Mouse (Mus musculus): ENCODE measurements around the gene Tbx21. TPM values are rescaled to one million over a fixed set of nuclear protein-coding genes. Genes with fewer than 3 reads are reported as not detected.

Gene Tbx21
- total RNA-seq, 2 experiments from 2014 or later: 0.17 to 0.32 TPM

DNA sequence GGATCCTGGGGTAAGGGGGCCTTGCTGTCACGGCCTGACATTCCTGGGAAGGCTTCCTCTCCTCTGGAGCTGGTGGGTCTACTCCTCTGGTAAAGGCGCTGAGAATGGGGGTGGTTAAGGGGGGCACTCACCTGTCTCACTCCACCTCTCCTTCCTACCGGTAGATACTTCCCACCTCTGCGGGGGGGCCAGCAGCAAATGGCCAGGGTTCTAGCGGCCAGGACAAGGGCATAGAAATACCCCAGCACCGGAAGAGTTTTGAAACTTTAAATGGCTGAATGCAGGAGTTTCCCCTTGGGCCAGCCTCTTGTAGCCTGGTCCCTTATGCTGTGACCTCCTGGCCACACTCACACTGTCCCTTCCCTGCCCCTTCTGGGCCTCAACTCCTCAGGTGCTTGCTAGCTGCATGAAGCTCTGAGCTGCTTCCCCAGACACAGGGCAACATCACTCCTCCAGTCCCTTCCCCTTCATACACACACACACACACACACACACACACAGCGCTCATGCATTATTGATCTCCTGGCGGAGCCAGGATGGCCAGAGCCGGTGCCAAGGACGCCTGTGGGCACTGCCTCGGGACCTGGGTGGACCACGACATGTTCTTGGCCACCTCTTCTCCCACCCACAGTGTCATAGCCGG lies 64.1 kb downstream of the Tbx21 start:
- no peak for DNase-seq (ENCODE audit: low spot score in 2 of 2)
- intact Hi-C loops (cut with DNase I): no loop called here

GRCm38 (mm10) chr11:97050216-97050943 lies 64.8 kb downstream of the Tbx21 start, which contains the start of gene Osbpl7:
TSS of gene Osbpl7 (plus strand) at chr11:97050628.
- DNase-seq (ENCODE audit: low spot score in 2 of 2): peak; percentile 72 to 73
- intact Hi-C loops (cut with DNase I): no loop called here

DNA sequence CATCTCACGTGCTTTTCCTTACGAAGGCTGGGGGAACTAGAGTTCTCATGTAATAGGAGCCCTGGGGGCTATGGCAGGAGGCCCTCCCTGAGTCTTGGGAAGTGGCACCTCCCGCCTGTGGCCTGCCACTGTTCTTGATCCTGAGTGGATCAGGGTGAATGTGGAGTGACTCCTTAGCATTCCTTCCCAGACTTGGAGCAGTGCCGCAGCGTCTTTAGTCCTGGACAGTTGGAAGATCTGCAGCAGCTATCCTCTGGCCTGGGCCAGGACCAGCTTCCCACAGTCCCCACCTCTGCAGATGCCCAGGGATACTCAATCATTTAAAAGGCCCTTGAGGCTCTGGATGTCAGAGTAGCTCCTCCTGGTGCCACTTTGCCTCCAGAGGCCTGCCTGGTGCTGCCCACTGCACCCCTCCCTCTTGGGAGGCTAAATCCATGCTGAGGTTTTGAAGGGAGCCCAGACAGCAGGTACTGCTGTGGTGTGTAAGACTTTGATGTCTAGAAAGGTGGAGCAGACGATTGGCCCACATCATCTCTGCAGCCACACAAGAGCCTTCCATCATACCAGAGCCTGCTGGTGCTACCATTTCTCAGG lies 65.5 kb downstream of the Tbx21 start:
- DNase-seq (ENCODE audit: low spot score in 2 of 2): no peak
- intact Hi-C loops (cut with DNase I): no loop called here

GRCm38 (mm10) chr11:97048090-97048650 lies 67.0 kb downstream of the Tbx21 start:
- intact Hi-C loops (cut with DNase I): no loop called here
- no peak for DNase-seq (ENCODE audit: low spot score in 2 of 2)

Small RNA genes within 50 kb of the gene (microRNA-seq; reads per million reads assigned to microRNA genes)
- gene Mir7235: not detected
- 1.3 reads per million for gene Mir8103

Other genes with a start within 250 kb of the Tbx21 start
- gene Cdk5rap3, start 198.8 kb downstream of the Tbx21 start, total RNA-seq (2021): 10 to 100 TPM; 30.3 to 31.5 TPM
- gene Prr15l, start 187.2 kb downstream of the Tbx21 start, total RNA-seq (2021): not detected
- gene Pnpo, start 171.3 kb downstream of the Tbx21 start, total RNA-seq (2021): 10 to 100 TPM; 36.1 to 43.1 TPM
- 10 to 100 TPM; 13.1 to 14.5 TPM for gene Sp2, start 132.4 kb downstream of the Tbx21 start, total RNA-seq (2021)
- 1 to 10 TPM; 2.2 to 2.5 TPM for gene Sp6, start 101.9 kb downstream of the Tbx21 start, total RNA-seq (2021)
- gene Scrn2, start 85.4 kb downstream of the Tbx21 start, total RNA-seq (2021): 1 to 10 TPM; 3.7 to 3.9 TPM
- gene Lrrc46, start 73.9 kb downstream of the Tbx21 start, total RNA-seq (2021): under 1 TPM; 0.32 to 0.59 TPM
- 10 to 100 TPM; 63.5 to 80.0 TPM for gene Mrpl10, start 73.8 kb downstream of the Tbx21 start, total RNA-seq (2021)
- 10 to 100 TPM; 11.9 to 13.3 TPM for gene Osbpl7, start 64.7 kb downstream of the Tbx21 start, total RNA-seq (2021)
- gene Tbkbp1, start 36.2 kb upstream of the Tbx21 start, total RNA-seq (2021): 10 to 100 TPM; 42.9 to 53.7 TPM
- 100 to 1,000 TPM; 114 to 119 TPM for gene Kpnb1, start 72.5 kb upstream of the Tbx21 start, total RNA-seq (2021)
- 100 to 1,000 TPM; 122 to 156 TPM for gene Npepps, start 165.3 kb upstream of the Tbx21 start, total RNA-seq (2021)
- 10 to 100 TPM; 23.3 to 30.2 TPM for gene Mrpl45, start 200.4 kb upstream of the Tbx21 start, total RNA-seq (2021)
- under 1 TPM; 0.39 to 0.52 TPM for gene Gpr179, start 236.7 kb upstream of the Tbx21 start, total RNA-seq (2021)
- 10 to 100 TPM; 78.0 to 87.2 TPM for gene Socs7, start 247.2 kb upstream of the Tbx21 start, total RNA-seq (2021)